Mouse (Mus musculus): ENCODE results near the gene Slc34a2. TPM values are rescaled to one million over a fixed set of nuclear protein-coding genes. Genes with fewer than 3 reads are reported as not detected.

Gene Slc34a2
- total and polyA plus RNA-seq, 2 experiments from 2014 or later = 0.10 TPM; not detected in 1

DNA sequence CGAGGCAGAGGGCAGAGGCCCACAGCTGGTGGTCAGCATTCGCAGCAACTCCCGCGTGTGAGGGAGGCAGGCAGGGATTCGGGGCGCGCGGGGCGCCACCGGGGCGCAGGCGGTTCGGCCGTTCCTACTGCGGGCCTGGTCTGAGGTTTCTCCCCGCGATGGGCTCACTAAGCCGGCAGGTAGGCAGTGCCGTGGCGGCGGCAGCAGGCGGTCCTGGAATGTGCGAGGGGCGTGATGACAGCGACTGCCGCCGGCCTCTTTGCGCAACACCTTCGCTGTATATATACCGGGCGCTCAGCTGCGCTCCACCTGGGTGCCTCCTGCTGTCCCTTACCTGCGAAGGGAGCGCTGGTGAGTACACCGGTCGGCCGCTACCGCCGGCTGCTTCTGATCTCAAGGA lies 11.2 kb downstream of the Slc34a2 start:
- Histone ChIP-seq H3K27ac (ENCODE audit: low read depth, low read length) (no peak overlapping the region), H3K36me3 (ENCODE audit: insufficient read depth) (no peaks in the 10 kb centered on the region), H3K27me3 (ENCODE audit: insufficient read depth, low read length) (peaks cover 12% of the 10 kb centered on the region), H3K4me1 (ENCODE audit: insufficient read depth) (no peaks in the 10 kb centered on the region; the same call in 1 of the 2 replicates), H3K4me3 (ENCODE audit: low read depth, low read length) (peak overlapping the region; percentile 33), H3K4me2 (ENCODE audit: low read depth) (peak overlapping the region; percentile 63), H3K9me3 (ENCODE audit: low read length) (no peaks in the 10 kb centered on the region), H3K9ac (peak overlapping the region; percentile 33)
- peak; percentile 47 for ATAC-seq
- no peak for DNase-seq
- WGBS = 5% methylated on average over 39 of the region's 39 CpGs
- no peak for TF ChIP-seq CTCF (IDR thresholded peaks at IDR 0.05; ENCODE audit: low read depth)

DNA sequence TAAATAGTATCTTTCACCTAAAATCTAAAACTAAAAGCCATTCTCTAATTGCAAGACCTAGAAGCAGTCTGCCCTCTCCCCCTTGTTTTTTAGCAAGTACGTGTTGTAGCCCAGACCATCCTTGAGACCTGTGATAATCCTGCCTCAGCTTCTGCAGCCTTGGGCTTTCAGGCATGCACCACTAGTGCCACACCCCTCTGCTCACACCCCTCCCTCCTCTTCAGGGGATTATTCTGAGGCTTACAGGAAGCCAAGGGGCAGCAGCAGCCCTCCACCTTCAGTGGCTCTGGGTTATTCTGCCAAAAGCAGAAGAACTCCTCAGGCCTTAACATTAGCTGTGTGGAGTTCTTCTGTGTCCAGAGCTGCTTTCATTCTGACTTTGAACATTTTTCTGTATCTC lies 13.1 kb downstream of the Slc34a2 start:
- peaks cover 12% of the 10 kb centered on the region for H3K27me3 ChIP-seq (ENCODE audit: insufficient read depth, low read length)
- TF ChIP-seq CTCF (IDR thresholded peaks at IDR 0.05; ENCODE audit: low read depth) = no peak
- WGBS = 58% methylated on average over 1 of the region's 1 CpGs
- H3K9ac ChIP-seq = no peak overlapping the region
- DNase-seq (no peak), ATAC-seq (no peak)
- no peak overlapping the region for H3K4me3 ChIP-seq (ENCODE audit: low read depth, low read length)
- H3K4me2 ChIP-seq (ENCODE audit: low read depth) = no peak overlapping the region
- no peaks in the 10 kb centered on the region; the same call in 1 of the 2 replicates for H3K4me1 ChIP-seq (ENCODE audit: insufficient read depth)
- H3K9me3 ChIP-seq (ENCODE audit: low read length) = no peaks in the 10 kb centered on the region
- no peak overlapping the region for H3K27ac ChIP-seq (ENCODE audit: low read depth, low read length)
- no peaks in the 10 kb centered on the region for H3K36me3 ChIP-seq (ENCODE audit: insufficient read depth)

DNA sequence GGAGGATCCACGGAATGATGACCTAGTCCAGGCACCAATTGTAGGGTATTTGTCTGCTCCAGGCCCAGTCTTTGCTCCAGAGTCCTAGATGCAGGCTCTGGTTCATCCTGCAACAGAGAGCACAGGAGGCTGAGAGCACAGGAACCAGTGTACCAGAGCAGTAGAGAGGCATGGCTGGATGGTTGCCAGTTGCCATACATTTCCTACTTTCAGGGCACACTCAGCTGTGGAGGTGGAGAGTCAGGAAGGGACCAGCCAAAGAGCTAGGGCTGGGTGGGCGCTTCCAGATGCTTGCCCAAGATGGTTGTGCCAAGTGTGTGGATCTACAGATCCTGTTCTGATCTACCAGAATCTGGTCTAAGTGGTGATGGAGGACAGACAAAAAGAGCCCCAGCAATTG lies 15.4 kb downstream of the Slc34a2 start:
- WGBS = 91% methylated on average over 2 of the region's 2 CpGs
- ATAC-seq (no peak), DNase-seq (no peak)
- H3K4me1 ChIP-seq (ENCODE audit: insufficient read depth) = no peaks in the 10 kb centered on the region; the same call in 1 of the 2 replicates
- no peak for TF ChIP-seq CTCF (IDR thresholded peaks at IDR 0.05; ENCODE audit: low read depth)
- no peak overlapping the region for H3K4me3 ChIP-seq (ENCODE audit: low read depth, low read length)
- no peaks in the 10 kb centered on the region for H3K36me3 ChIP-seq (ENCODE audit: insufficient read depth)
- no peaks in the 10 kb centered on the region for H3K9me3 ChIP-seq (ENCODE audit: low read length)
- H3K9ac ChIP-seq = no peak overlapping the region
- H3K27ac ChIP-seq (ENCODE audit: low read depth, low read length) = no peak overlapping the region
- peaks cover 12% of the 10 kb centered on the region for H3K27me3 ChIP-seq (ENCODE audit: insufficient read depth, low read length)
- H3K4me2 ChIP-seq (ENCODE audit: low read depth) = no peak overlapping the region

DNA sequence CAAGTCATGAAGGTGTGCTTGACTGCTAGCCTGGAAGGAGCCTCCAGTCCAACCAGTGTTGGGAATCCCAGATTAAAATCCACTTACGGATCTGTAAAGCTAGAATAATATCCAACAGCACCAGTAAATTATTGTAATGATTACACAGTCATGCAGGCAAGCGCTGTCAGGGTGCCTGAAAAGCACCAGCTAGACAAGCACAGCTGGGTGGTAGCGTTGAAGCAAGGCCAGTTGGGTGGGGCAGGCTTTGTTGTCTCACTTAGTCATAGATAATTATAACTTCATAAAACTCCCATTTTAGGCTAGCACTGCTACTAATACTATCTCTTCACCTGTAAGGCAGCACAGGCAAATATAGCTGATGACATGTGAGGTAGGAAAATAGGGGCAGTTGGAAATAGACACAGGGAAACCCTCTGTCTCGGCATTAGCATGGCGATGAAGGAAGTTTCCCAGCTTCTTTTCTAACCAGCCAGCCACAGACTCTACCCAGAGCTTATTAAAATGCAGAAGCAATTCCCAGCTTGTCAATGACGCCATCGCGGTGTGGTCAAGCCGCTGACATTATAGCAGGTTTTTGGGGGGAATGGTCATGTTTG lies 23.8 kb downstream of the Slc34a2 start:
- H3K4me1 ChIP-seq (ENCODE audit: insufficient read depth) = no peaks in the 10 kb centered on the region
- H3K27me3 ChIP-seq (ENCODE audit: insufficient read depth, low read length) = no peaks in the 10 kb centered on the region
- ATAC-seq (no peak), DNase-seq (no peak)
- H3K9ac ChIP-seq = no peak overlapping the region
- H3K9me3 ChIP-seq (ENCODE audit: low read length) = no peaks in the 10 kb centered on the region
- TF ChIP-seq CTCF (IDR thresholded peaks at IDR 0.05; ENCODE audit: low read depth) = no peak
- H3K4me3 ChIP-seq (ENCODE audit: low read depth, low read length) = no peak overlapping the region
- no peaks in the 10 kb centered on the region for H3K36me3 ChIP-seq (ENCODE audit: insufficient read depth)
- no peak overlapping the region for H3K27ac ChIP-seq (ENCODE audit: low read depth, low read length)
- no peak overlapping the region for H3K4me2 ChIP-seq (ENCODE audit: low read depth)
- WGBS = 93% methylated on average over 9 of the region's 9 CpGs

DNA sequence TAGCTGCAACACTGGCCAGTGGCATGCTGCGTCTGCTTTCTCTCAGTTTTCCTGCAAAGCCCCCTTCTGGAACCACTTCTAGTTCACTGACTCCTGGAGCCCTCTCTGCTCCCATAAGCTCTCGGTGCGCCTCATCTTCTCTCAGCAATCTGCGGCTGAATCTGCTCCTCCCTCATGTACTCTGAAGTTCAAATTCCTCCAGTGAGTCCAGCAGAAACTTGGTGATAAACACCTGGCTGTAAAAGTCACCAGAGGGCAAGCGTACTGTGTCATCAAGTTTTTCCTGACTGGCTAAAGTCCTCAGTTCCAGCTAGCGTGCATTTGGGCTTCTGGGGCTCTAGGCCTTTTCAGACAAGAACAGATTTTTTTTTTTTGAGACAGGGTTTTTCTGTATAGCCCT lies 36.7 kb downstream of the Slc34a2 start:
- H3K4me2 ChIP-seq (ENCODE audit: low read depth) = no peak overlapping the region
- no peaks in the 10 kb centered on the region for H3K27me3 ChIP-seq (ENCODE audit: insufficient read depth, low read length)
- no peak for TF ChIP-seq CTCF (IDR thresholded peaks at IDR 0.05; ENCODE audit: low read depth)
- no peak overlapping the region for H3K27ac ChIP-seq (ENCODE audit: low read depth, low read length)
- no peaks in the 10 kb centered on the region for H3K4me1 ChIP-seq (ENCODE audit: insufficient read depth)
- 83% methylated on average over 6 of the region's 6 CpGs for WGBS
- no peak overlapping the region for H3K4me3 ChIP-seq (ENCODE audit: low read depth, low read length)
- H3K9me3 ChIP-seq (ENCODE audit: low read length) = no peaks in the 10 kb centered on the region
- ATAC-seq (no peak), DNase-seq (no peak)
- no peak overlapping the region for H3K9ac ChIP-seq
- no peaks in the 10 kb centered on the region for H3K36me3 ChIP-seq (ENCODE audit: insufficient read depth)

DNA sequence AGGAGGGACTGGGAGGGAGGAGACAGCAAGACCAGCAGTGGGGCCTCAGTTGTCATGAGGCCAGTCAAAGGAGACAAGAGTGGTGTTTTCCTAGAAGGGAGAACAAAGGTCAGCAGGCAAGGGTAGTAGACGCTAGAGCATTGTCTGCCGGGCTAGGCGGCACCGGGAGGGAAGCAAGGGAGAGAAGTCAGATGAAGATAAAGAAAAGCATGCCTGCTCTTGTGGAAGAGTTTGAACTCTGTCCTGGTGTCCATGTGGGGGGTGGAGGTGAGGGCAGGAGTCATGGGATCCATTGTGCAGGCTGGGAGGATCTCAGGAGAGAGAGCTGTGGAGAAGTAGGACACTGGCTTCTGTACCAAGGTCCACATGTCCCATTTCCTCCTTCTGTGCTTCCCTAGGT lies 40.6 kb downstream of the Slc34a2 start:
- H3K9me3 ChIP-seq (ENCODE audit: low read length) = no peaks in the 10 kb centered on the region
- no peaks in the 10 kb centered on the region for H3K27me3 ChIP-seq (ENCODE audit: insufficient read depth, low read length)
- no peak overlapping the region for H3K4me2 ChIP-seq (ENCODE audit: low read depth)
- H3K4me1 ChIP-seq (ENCODE audit: insufficient read depth) = no peaks in the 10 kb centered on the region
- no peak overlapping the region for H3K9ac ChIP-seq
- no peak overlapping the region for H3K4me3 ChIP-seq (ENCODE audit: low read depth, low read length)
- TF ChIP-seq CTCF (IDR thresholded peaks at IDR 0.05; ENCODE audit: low read depth) = no peak
- 82% methylated on average over 4 of the region's 4 CpGs for WGBS
- ATAC-seq (no peak), DNase-seq (no peak)
- no peaks in the 10 kb centered on the region for H3K36me3 ChIP-seq (ENCODE audit: insufficient read depth)
- H3K27ac ChIP-seq (ENCODE audit: low read depth, low read length) = no peak overlapping the region

DNA sequence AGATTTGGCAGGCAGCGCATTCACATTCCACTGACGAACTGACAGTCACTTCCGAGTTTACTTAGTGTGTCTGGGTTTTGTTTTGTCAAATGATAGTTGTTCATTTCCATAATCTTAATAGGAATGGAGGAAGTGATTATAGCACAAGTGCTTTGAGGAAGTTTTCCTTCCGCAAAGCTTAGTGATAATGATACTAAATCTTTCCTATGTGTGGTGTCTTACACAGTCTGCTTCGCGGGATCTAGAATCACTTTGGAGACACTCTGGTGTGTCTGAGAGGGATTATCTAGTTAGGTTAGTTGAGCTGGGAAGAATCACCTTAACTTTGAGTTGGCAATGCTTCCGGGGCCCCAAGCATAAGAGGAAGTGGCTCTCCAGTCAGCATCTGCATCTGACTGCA lies 49.6 kb downstream of the Slc34a2 start:
- WGBS = 83% methylated on average over 7 of the region's 7 CpGs
- H3K4me1 ChIP-seq (ENCODE audit: insufficient read depth) = no peaks in the 10 kb centered on the region
- no peak overlapping the region for H3K27ac ChIP-seq (ENCODE audit: low read depth, low read length)
- no peaks in the 10 kb centered on the region for H3K27me3 ChIP-seq (ENCODE audit: insufficient read depth, low read length)
- H3K36me3 ChIP-seq (ENCODE audit: insufficient read depth) = no peaks in the 10 kb centered on the region
- H3K9ac ChIP-seq = no peak overlapping the region
- H3K4me2 ChIP-seq (ENCODE audit: low read depth) = no peak overlapping the region
- ATAC-seq (no peak), DNase-seq (no peak)
- no peak for TF ChIP-seq CTCF (IDR thresholded peaks at IDR 0.05; ENCODE audit: low read depth)
- no peak overlapping the region for H3K4me3 ChIP-seq (ENCODE audit: low read depth, low read length)
- H3K9me3 ChIP-seq (ENCODE audit: low read length) = no peaks in the 10 kb centered on the region
